Mouse (Mus musculus) hindbrain, postnatal 0 days (tissue): ENCODE measurements around the gene Tuba3b. TPM values are rescaled to one million over a fixed set of nuclear protein-coding genes. Genes with fewer than 3 reads are reported as not detected.
A peak's percentile ranks its signal among the peaks of the same experiment; 100 is the strongest.

Source experiments
- ATAC-seq: fragments of 200-750 bp; cut with Nextera tagmentation; 2 replicates; pipeline ENCODE4 v1.8.0; 2017; ENCODE audit warnings: mild to moderate bottlenecking, moderate TSS enrichment, moderate library complexity
- DNase-seq: peaks from one replicate; pipeline ENCODE4 v3.0.0-alpha.2; 2015; ENCODE audit warnings: low spot score
- H3K27ac ChIP-seq: fragments of 300-500 bp; sonication (generic); 2 replicates; pipeline ENCODE4 v1.5.1; 2014; ENCODE audit warnings: mild to moderate bottlenecking
- H3K27me3 ChIP-seq: fragments of 300-500 bp; sonication (generic); 2 replicates; pipeline ENCODE4 v1.6.1; 2014; ENCODE audit warnings: low read length, mixed read lengths; ENCODE audit not compliant: insufficient read depth
- H3K36me3 ChIP-seq: fragments of 300-500 bp; sonication (generic); 2 replicates; pipeline ENCODE4 v1.6.1; 2014; ENCODE audit warnings: low read length, mixed read lengths; ENCODE audit not compliant: insufficient read depth
- H3K4me1 ChIP-seq: fragments of 300-500 bp; sonication (generic); 2 replicates; pipeline ENCODE4 v1.6.1; 2014; ENCODE audit warnings: antibody characterized with exemption, low read length, mixed read lengths; ENCODE audit not compliant: insufficient read depth
- H3K4me2 ChIP-seq: fragments of 300-500 bp; sonication (generic); 2 replicates; pipeline ENCODE4 v1.6.1; 2014; ENCODE audit warnings: low read depth, mild to moderate bottlenecking, low read length, moderate library complexity, mixed read lengths
- H3K4me3 ChIP-seq: fragments of 300-500 bp; sonication (generic); 2 replicates; pipeline ENCODE4 v1.5.1; 2014; ENCODE audit warnings: low read length
- H3K9ac ChIP-seq: fragments of 300-500 bp; sonication (generic); replicated peaks from 2 replicates; pipeline ENCODE4 v1.6.1; 2014; ENCODE audit warnings: mild to moderate bottlenecking, low read length, moderate library complexity, mixed read lengths
- H3K9me3 ChIP-seq: fragments of 300-500 bp; sonication (generic); 2 replicates; pipeline ENCODE4 v1.6.1; 2016; ENCODE audit warnings: low read length, mixed read lengths
- CTCF ChIP-seq: IDR thresholded peaks from 2 replicates; pipeline ENCODE4 v1.5.1; 2016; ENCODE audit warnings: antibody characterized with exemption, control low read depth, low read depth
- WGBS: fragments of 180-500 bp; shearing (Covaris S2); extraction: QIAGEN DNeasy Blood & Tissue Kit; methylation state at CpG from one replicate; pipeline ENCODE4 v1.1.7; 2014; 5-methylcytosine and 5-hydroxymethylcytosine counted together
- polyA plus RNA-seq: library from polyadenylated mRNA; unstranded; fragments of >200 nt; fragmentation: Nextera tagmentation; extraction: Ambion mirVana; gene quantifications from 2 replicates; pipeline ENCODE4 v1.2.1, GENCODE M21; 2015
- total RNA-seq: library from RNA; depleted of rRNA; stranded (reverse); fragments of >200 nt; gene quantifications from 2 replicates; pipeline ENCODE4 v1.2.3, GENCODE M21; 2014

Gene Tuba3b
- total and polyA plus RNA-seq, 2 experiments from 2014 or later = not detected

GRCm38 (mm10) chr6:145592036-145592435, 23.5 kb upstream of the Tuba3b start:
- no peaks in the 10 kb centered on the region for H3K9me3 ChIP-seq
- H3K4me2 ChIP-seq = no peak overlapping the region
- peak overlapping the region; percentile 34; the same call in 1 of the 2 replicates for H3K27ac ChIP-seq
- no peaks in the 10 kb centered on the region for H3K4me1 ChIP-seq
- no peaks in the 10 kb centered on the region for H3K27me3 ChIP-seq
- TF ChIP-seq CTCF = no peak
- ATAC-seq = no peak
- WGBS = 73% methylated on average over 6 of the region's 6 CpGs
- no peak for DNase-seq
- no peak overlapping the region for H3K4me3 ChIP-seq
- H3K9ac ChIP-seq = no peak overlapping the region
- no peaks in the 10 kb centered on the region for H3K36me3 ChIP-seq

- no peak overlapping the region for H3K4me2 ChIP-seq
- peak overlapping the region; percentile 34; the same call in 1 of the 2 replicates for H3K27ac ChIP-seq
- no peak for TF ChIP-seq CTCF
- WGBS = 37% methylated on average over 8 of the region's 8 CpGs
- H3K36me3 ChIP-seq = no peaks in the 10 kb centered on the region
- peak; percentile 70; the same call in 1 of the 2 replicates for ATAC-seq
- H3K9me3 ChIP-seq = no peaks in the 10 kb centered on the region
- DNase-seq = peak; percentile 61
- H3K4me1 ChIP-seq = no peaks in the 10 kb centered on the region
- H3K9ac ChIP-seq = no peak overlapping the region
- H3K27me3 ChIP-seq = no peaks in the 10 kb centered on the region
- H3K4me3 ChIP-seq = no peak overlapping the region
Measured at GRCm38 (mm10) chr6:145592531-145592998, 23.0 kb upstream of the Tuba3b start.

- TF ChIP-seq CTCF = no peak
- Histone ChIP-seq H3K36me3 (no peaks in the 10 kb centered on the region), H3K27ac (no peak overlapping the region), H3K27me3 (no peaks in the 10 kb centered on the region), H3K4me3 (no peak overlapping the region), H3K9me3 (no peaks in the 10 kb centered on the region), H3K9ac (no peak overlapping the region), H3K4me2 (no peak overlapping the region), H3K4me1 (no peaks in the 10 kb centered on the region)
- DNase-seq (no peak), ATAC-seq (no peak)
- 74% methylated on average over 7 of the region's 7 CpGs for WGBS
Measured at GRCm38 (mm10) chr6:145593991-145594390, 21.6 kb upstream of the Tuba3b start.

- no peak for ATAC-seq
- no peak overlapping the region for H3K4me2 ChIP-seq
- no peak for DNase-seq
- no peak overlapping the region for H3K4me3 ChIP-seq
- H3K4me1 ChIP-seq = no peaks in the 10 kb centered on the region
- H3K27ac ChIP-seq = no peak overlapping the region
- H3K27me3 ChIP-seq = no peaks in the 10 kb centered on the region
- TF ChIP-seq CTCF = no peak
- H3K9me3 ChIP-seq = no peaks in the 10 kb centered on the region
- no peaks in the 10 kb centered on the region for H3K36me3 ChIP-seq
- 85% methylated on average over 4 of the region's 4 CpGs for WGBS
- H3K9ac ChIP-seq = no peak overlapping the region
Measured at GRCm38 (mm10) chr6:145595905-145596304, 19.7 kb upstream of the Tuba3b start.

- DNase-seq = peak; percentile 50
- H3K4me2 ChIP-seq = no peak overlapping the region
- H3K27ac ChIP-seq = no peak overlapping the region
- WGBS = 61% methylated on average over 11 of the region's 11 CpGs
- H3K27me3 ChIP-seq = no peaks in the 10 kb centered on the region
- H3K9me3 ChIP-seq = no peaks in the 10 kb centered on the region
- TF ChIP-seq CTCF = no peak
- no peaks in the 10 kb centered on the region for H3K4me1 ChIP-seq
- no peak overlapping the region for H3K9ac ChIP-seq
- H3K36me3 ChIP-seq = no peaks in the 10 kb centered on the region
- 0 out of 2 replicates have a peak, but pooled peaks have one; percentile 60 for ATAC-seq
- no peak overlapping the region for H3K4me3 ChIP-seq
Measured at GRCm38 (mm10) chr6:145598794-145599555, 16.6 kb upstream of the Tuba3b start.

GRCm38 (mm10) chr6:145604126-145604525, 11.4 kb upstream of the Tuba3b start:
- Histone ChIP-seq H3K4me3 (no peak overlapping the region), H3K36me3 (no peaks in the 10 kb centered on the region), H3K9ac (no peak overlapping the region), H3K27ac (no peak overlapping the region), H3K9me3 (no peaks in the 10 kb centered on the region), H3K4me1 (no peaks in the 10 kb centered on the region), H3K27me3 (no peaks in the 10 kb centered on the region), H3K4me2 (no peak overlapping the region)
- TF ChIP-seq CTCF = no peak
- DNase-seq = no peak
- ATAC-seq = no peak
- 27% methylated on average over 2 of the region's 2 CpGs for WGBS

GRCm38 (mm10) chr6:145604648-145605047, 10.9 kb upstream of the Tuba3b start:
- Histone ChIP-seq H3K4me3 (no peak overlapping the region), H3K4me2 (no peak overlapping the region), H3K9ac (no peak overlapping the region), H3K27ac (no peak overlapping the region), H3K4me1 (no peaks in the 10 kb centered on the region), H3K36me3 (no peaks in the 10 kb centered on the region), H3K9me3 (no peaks in the 10 kb centered on the region), H3K27me3 (no peaks in the 10 kb centered on the region)
- 68% methylated on average over 4 of the region's 4 CpGs for WGBS
- no peak for TF ChIP-seq CTCF
- no peak for ATAC-seq
- DNase-seq = no peak
